Mouse (Mus musculus) midbrain, postnatal 0 days (tissue): Measurements from ENCODE around the gene Unc13d. TPM values are rescaled to one million over a fixed set of nuclear protein-coding genes. Genes with fewer than 3 reads are reported as not detected.

ENCODE experiments used
- ATAC-seq: fragments of 200-750 bp; cut with Nextera tagmentation; 2 replicates; pipeline ENCODE4 v1.8.0; 2017; ENCODE audit warnings: moderate number of reproducible peaks, mild to moderate bottlenecking, moderate TSS enrichment, moderate library complexity; ENCODE audit not compliant: low FRiP score
- DNase-seq: peaks from one replicate; pipeline ENCODE4 v3.0.0-alpha.2; 2015; ENCODE audit warnings: low spot score
- H3K27ac ChIP-seq: fragments of 300-500 bp; sonication (generic); 2 replicates; pipeline ENCODE4 v1.5.1; 2014; ENCODE audit warnings: low read depth, mild to moderate bottlenecking, low read length, mixed read lengths
- H3K27me3 ChIP-seq: fragments of 300-500 bp; sonication (generic); 2 replicates; pipeline ENCODE4 v1.6.1; 2014; ENCODE audit warnings: low read length, control low read depth, mixed read lengths; ENCODE audit not compliant: insufficient read depth
- H3K36me3 ChIP-seq: fragments of 300-500 bp; sonication (generic); 2 replicates; pipeline ENCODE4 v1.6.1; 2014; ENCODE audit warnings: low read length, control low read depth, mixed read lengths; ENCODE audit not compliant: insufficient read depth
- H3K4me1 ChIP-seq: fragments of 300-500 bp; sonication (generic); 2 replicates; pipeline ENCODE4 v1.6.1; 2014; ENCODE audit warnings: mild to moderate bottlenecking, control low read depth, antibody characterized with exemption, low read length, mixed read lengths; ENCODE audit not compliant: insufficient read depth
- H3K4me2 ChIP-seq: fragments of 300-500 bp; sonication (generic); 2 replicates; pipeline ENCODE4 v1.6.1; 2014; ENCODE audit warnings: low read depth, mild to moderate bottlenecking, low read length, mixed read lengths; ENCODE audit not compliant: poor library complexity, severe bottlenecking
- H3K4me3 ChIP-seq: fragments of 300-500 bp; sonication (generic); 2 replicates; pipeline ENCODE4 v1.5.1; 2014; ENCODE audit warnings: low read depth, mild to moderate bottlenecking, low read length, moderate library complexity
- H3K9ac ChIP-seq: fragments of 300-500 bp; sonication (generic); replicated peaks from 2 replicates; pipeline ENCODE4 v1.6.1; 2014; ENCODE audit warnings: mild to moderate bottlenecking, low read length, moderate library complexity, mixed read lengths; ENCODE audit not compliant: poor library complexity, severe bottlenecking
- H3K9me3 ChIP-seq: fragments of 300-500 bp; sonication (generic); 2 replicates; pipeline ENCODE4 v1.6.1; 2016; ENCODE audit warnings: low read length, control low read depth
- CTCF ChIP-seq: IDR thresholded peaks from 2 replicates; pipeline ENCODE4 v1.5.1; 2016; ENCODE audit warnings: antibody characterized with exemption, mild to moderate bottlenecking
- WGBS: fragments of 180-500 bp; shearing (Covaris S2); extraction: QIAGEN DNeasy Blood & Tissue Kit; methylation state at CpG from one replicate; pipeline ENCODE4 v1.1.7; 2014; 5-methylcytosine and 5-hydroxymethylcytosine counted together
- polyA plus RNA-seq: library from polyadenylated mRNA; unstranded; fragments of >200 nt; fragmentation: Nextera tagmentation; extraction: Ambion mirVana; gene quantifications from 2 replicates; pipeline ENCODE4 v1.2.1, GENCODE M21; 2015
- total RNA-seq: library from RNA; depleted of rRNA; stranded (reverse); fragments of >200 nt; gene quantifications from 2 replicates; pipeline ENCODE4 v1.2.3, GENCODE M21; 2014

Gene Unc13d
- total and polyA plus RNA-seq, 2 experiments from 2014 or later: 0.22 to 0.77 TPM

DNA sequence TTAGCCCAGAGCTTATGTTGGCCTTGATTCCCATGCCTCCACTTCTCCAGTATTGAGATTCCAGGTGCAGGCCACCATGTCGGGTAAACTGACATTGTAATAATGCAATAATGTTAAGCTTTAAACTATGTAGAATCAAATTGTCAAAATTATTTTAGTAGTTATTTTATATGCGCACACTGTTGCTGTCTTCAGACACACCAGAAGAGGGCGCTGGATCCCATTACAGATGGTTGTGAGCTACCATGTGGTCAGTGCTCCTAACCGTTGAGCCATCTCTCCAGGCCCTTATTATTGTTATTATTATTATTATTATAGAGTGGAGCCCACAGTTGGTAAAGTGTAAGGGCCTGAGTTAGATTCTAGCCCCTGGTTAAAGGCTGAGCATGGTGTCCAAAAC lies 33.3 kb upstream of the Unc13d start:
- Histone ChIP-seq H3K4me1 (no peaks in the 10 kb centered on the region), H3K27ac (no peak overlapping the region), H3K27me3 (peaks cover 50% of the 10 kb centered on the region), H3K9ac (no peak overlapping the region), H3K9me3 (no peaks in the 10 kb centered on the region), H3K4me3 (no peak overlapping the region), H3K4me2 (no peak overlapping the region), H3K36me3 (no peaks in the 10 kb centered on the region)
- no peak for DNase-seq
- peak; percentile 28; the same call in 1 of the 2 replicates for TF ChIP-seq CTCF
- WGBS: 79% methylated on average over 4 of the region's 4 CpGs
- no peak for ATAC-seq

DNA sequence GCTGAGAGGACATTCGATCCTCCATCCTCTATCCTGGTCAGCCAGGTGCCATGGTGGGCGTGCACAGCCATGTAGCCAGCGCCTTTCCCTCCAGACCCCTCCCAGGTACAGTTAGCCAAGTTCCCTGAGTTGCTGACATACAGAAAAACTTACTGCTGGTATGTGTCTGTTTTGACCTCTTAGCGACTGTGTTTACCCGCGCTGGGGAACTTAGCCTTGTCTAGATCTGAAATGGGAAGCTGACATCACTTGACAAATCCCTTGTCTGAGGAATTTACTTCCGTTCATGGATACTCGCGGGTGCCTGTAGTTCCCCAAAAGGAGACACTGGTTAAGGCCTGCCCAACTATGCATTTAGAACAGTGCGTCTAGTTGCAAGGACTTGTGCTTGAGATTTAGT lies 32.8 kb upstream of the Unc13d start:
- no peak for TF ChIP-seq CTCF
- Histone ChIP-seq H3K9ac (no peak overlapping the region; the same call in 1 of the 2 replicates), H3K9me3 (no peaks in the 10 kb centered on the region), H3K4me3 (peak overlapping the region; percentile 41), H3K4me2 (peak overlapping the region; percentile 66; the same call in 1 of the 2 replicates), H3K36me3 (no peaks in the 10 kb centered on the region), H3K4me1 (no peaks in the 10 kb centered on the region), H3K27me3 (peaks cover 50% of the 10 kb centered on the region), H3K27ac (no peak overlapping the region)
- no peak for ATAC-seq
- DNase-seq: no peak
- 29% methylated on average over 10 of the region's 10 CpGs for WGBS

DNA sequence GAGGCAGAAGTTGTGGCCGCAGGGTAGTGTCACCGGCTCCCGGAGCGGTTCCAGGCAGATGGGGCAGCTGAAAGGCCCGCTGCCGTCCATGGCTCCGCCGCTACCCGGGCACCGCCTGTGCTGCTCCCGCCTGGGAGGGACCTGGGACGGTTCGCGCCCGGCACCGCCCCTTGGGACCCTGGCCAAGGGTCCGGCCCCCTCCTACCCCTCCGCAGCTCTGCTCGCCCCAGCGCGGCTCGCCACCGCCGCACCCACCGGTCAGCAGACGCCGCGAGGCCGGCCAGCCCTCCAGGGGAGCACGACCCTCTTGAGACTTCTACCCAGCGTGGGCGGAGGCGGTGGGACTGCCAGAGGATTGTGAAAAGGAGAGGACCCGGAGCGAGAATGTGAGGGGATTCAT lies 32.4 kb upstream of the Unc13d start:
- ATAC-seq: no peak
- no peak for DNase-seq
- peaks cover 50% of the 10 kb centered on the region for H3K27me3 ChIP-seq

DNA sequence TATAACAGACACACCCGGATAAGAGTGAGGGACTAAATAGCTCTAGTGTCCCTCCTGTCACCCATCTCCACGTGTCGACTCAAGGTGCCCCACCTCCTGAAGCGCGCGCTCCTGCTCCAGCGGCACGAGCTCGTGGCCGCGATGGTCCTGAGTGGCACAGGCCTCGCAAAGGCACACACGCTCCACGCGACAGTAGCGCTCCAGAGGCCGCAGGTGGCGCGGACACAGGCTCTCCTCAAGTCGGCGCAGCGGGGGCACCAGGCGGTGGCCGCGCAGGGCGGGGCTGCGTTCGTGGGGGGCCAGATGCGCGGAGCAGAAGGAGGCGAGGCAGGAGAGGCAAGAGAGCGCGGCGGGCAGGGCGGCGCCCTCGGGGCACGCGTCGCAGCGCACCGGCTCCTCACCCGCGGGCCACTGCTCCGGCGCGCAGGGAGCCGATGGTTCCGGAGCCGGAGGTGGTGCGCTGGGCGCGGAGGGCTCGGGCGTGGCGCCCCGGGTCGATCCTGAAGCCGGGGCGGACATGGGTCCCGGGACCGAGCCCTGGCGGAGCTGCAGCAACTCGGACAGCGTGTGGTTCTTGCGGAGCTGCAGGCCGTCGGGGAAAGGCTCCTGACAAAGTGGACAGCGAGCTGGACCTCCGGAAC lies 31.8 kb upstream of the Unc13d start:
- Histone ChIP-seq H3K27me3 (peaks cover 50% of the 10 kb centered on the region), H3K4me1 (no peaks in the 10 kb centered on the region), H3K27ac (0 out of 2 replicates have a peak overlapping the region, but pooled peaks have one; percentile 12), H3K9me3 (no peaks in the 10 kb centered on the region), H3K36me3 (no peaks in the 10 kb centered on the region), H3K4me3 (peak overlapping the region; percentile 41), H3K4me2 (peak overlapping the region; percentile 66), H3K9ac (peak overlapping the region; percentile 42)
- 2% methylated on average over 64 of the region's 70 CpGs for WGBS
- DNase-seq (no peak), ATAC-seq (no peak)
- TF ChIP-seq CTCF: no peak

More for the DNA sequence above, 32.4 kb upstream of the Unc13d start:
- H3K4me2 ChIP-seq: peak overlapping the region; percentile 66
- 2% methylated on average over 35 of the region's 35 CpGs for WGBS
- no peak for TF ChIP-seq CTCF
- no peaks in the 10 kb centered on the region for H3K4me1 ChIP-seq
- H3K9ac ChIP-seq: peak overlapping the region; percentile 42
- no peaks in the 10 kb centered on the region for H3K36me3 ChIP-seq
- peak overlapping the region; percentile 41 for H3K4me3 ChIP-seq
- H3K9me3 ChIP-seq: no peaks in the 10 kb centered on the region
- 0 out of 2 replicates have a peak overlapping the region, but pooled peaks have one; percentile 12 for H3K27ac ChIP-seq

DNA sequence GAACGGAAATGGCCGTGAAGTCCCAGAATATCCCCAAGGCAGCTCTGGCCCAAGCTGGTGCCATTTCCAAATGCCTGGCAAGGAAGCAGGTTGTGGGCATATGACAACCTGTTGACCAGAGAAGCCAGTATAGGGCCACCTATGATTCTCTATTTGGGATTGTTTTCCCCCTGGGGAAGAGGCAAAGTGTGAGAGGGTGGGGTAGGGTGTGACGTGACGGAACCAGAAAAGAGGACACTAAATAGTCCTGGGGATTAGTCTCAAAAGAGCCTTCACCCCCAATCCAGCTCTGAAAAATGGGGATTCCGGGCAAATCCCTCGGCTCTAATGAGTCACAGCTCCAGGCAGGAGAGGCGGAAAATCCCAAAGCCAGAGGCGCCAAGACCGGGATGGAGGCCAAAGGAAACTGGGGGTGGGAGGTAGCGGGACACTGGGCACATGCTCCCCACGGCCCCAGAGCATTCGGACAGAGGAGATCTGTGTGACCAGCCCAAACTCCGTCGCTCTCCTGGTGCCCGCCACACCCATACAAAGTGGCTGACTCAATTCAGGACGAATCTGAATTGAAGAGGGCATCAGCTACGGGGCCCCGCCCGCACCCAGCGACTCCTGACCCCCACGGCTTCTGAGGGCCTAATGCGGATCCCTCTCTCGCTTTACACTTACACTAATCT lies 30.8 kb upstream of the Unc13d start:
- no peak for TF ChIP-seq CTCF

DNA sequence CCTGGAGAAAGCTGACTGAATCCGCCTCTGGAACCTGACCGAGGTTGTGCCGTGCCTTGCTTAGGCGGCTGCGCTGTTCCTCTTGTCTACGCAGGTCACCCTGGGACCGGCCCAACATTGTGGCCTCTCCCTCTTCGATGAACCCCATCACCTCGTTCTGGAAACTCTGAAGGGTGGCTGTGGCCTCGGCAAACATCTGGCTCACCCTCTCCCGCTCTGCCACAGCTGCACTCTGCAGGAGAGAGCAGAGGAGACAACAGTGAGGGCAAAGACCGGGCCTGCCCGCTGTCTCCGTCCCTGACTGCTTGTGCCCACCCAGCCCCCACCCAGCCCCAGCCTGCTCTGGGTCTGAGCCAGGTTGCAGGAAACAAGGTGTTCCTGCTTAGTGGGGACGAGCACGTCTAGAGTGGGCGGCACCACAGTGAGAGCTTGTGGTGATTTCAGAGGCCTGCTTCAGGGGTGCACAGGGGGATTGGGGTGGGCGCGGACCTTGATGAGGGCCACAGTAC lies 30.1 kb upstream of the Unc13d start:
- ATAC-seq: no peak
- H3K4me1 ChIP-seq: no peaks in the 10 kb centered on the region
- no peaks in the 10 kb centered on the region for H3K9me3 ChIP-seq
- no peaks in the 10 kb centered on the region for H3K36me3 ChIP-seq
- WGBS: 17% methylated on average over 19 of the region's 19 CpGs
- TF ChIP-seq CTCF: no peak
- no peak for DNase-seq
- H3K27ac ChIP-seq: no peak overlapping the region
- H3K27me3 ChIP-seq: peaks cover 50% of the 10 kb centered on the region
- peak overlapping the region; percentile 66 for H3K4me2 ChIP-seq
- no peak overlapping the region for H3K9ac ChIP-seq
- peak overlapping the region; percentile 14; the same call in 1 of the 2 replicates for H3K4me3 ChIP-seq

More for the DNA sequence above, 30.8 kb upstream of the Unc13d start:
- no peak for ATAC-seq
- no peak overlapping the region for H3K9ac ChIP-seq
- no peak overlapping the region for H3K27ac ChIP-seq
- WGBS: 2% methylated on average over 16 of the region's 23 CpGs
- H3K4me3 ChIP-seq: peak overlapping the region; percentile 41
- peak overlapping the region; percentile 66 for H3K4me2 ChIP-seq
- no peaks in the 10 kb centered on the region for H3K9me3 ChIP-seq
- H3K4me1 ChIP-seq: no peaks in the 10 kb centered on the region
- DNase-seq: no peak
- peaks cover 50% of the 10 kb centered on the region for H3K27me3 ChIP-seq
- no peaks in the 10 kb centered on the region for H3K36me3 ChIP-seq
